Mouse (Mus musculus) left cerebral cortex, postnatal 4 days (tissue): ENCODE results near the gene Ankle1. TPM values are rescaled to one million over a fixed set of nuclear protein-coding genes. Genes with fewer than 3 reads are reported as not detected.

Source experiments
- DNase-seq: peaks from one replicate; pipeline ENCODE4 v3.0.0-alpha.2; 2022
- intact Hi-C: fragments of 180-260 bp; cut with DNase I; formaldehyde crosslinking; loops from one replicate; pipeline ENCODE4 v1.15.1; 2025
- total RNA-seq, 2 experiments: library from RNA; stranded (reverse); gene quantifications; 2 replicates each; pipeline ENCODE4 v1.2.3; 2021

Ankle1 gene
- total RNA-seq, 2 experiments from 2014 or later = 2.3 to 3.2 TPM

DNA sequence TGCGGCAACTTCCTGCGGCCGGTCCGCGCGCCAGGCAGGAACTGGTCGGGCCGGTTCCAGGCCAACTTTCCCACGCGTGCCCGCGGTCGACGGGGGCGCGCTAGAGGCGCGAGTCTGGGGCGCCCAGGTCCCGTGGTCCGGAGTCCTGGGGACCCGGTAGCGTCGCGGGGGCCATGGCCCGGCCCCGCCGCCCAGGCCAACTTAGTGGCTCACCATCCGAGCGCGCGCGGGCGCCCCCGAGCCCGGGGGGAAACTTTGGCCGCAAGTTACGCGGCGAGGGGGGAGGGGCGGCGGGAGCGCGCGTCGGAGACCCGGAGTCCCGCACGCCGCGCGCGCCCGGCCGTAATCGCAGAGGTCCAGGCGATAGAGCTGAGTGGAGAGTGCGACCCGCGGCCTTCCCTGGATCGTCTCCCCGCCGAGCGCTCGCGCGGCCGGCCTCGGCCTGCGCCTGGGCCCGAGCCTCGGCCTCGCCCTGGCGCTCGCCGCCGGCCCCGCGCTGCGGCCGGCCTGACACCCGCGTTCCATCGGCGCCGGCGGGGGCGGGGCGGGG lies 24.3 kb upstream of the Ankle1 start, which contains the start of gene Nr2f6:
Nr2f6 (minus strand) TSS at position 540 of the 550 bp plus-strand sequence.
- intact Hi-C loops = no loop called here
- DNase-seq = peak; percentile 76

DNA sequence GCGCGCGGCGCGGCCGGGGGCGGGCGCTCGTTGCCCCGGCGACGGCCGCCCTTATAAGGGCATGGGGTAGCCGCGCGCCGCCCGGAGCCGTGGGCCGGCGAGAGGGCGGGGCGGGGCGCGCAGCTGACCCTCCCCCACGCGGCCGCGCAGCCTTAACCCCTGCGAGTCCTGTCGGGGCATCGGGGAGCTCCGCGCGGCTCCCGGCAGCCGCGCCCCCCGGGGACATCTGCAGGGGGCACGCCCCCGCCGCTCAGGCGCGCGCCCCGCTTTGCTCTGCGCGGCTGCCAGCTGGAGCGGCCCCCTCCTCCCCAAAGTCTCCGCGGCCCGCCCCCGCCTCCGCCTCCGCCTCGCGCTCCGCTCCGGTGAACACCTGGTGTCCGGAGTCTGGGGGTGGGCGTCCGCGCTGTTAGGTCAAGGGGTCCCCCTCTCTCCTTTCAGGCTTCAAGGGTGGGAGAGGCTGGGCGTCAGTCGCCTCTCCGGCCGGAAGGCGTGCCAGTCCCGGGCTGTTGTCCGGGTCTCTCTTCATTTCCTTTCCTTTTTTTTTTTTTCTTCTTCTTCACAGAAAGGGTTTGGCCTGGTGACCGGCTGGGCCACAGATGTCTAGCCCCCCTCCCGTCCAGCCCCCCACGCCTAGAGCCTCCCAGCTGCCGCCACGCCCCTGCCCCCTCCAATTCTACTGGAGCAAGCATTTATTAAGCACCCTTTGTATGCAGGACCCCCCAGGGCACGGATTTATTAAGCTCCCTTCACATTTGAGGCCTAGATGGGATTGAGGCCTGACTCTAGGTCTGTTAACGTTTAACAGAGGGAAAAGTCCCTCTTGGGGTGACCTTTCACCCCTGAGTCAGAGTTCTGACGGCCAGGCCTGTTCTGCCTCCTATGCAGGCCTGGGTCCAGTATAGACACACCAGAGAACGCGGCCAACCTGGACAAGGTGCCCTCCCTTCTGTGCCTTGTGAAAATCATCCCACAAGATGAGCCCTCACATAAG lies 23.5 kb upstream of the Ankle1 start:
- intact Hi-C loops = no loop called here
- peak; percentile 86 for DNase-seq

DNA sequence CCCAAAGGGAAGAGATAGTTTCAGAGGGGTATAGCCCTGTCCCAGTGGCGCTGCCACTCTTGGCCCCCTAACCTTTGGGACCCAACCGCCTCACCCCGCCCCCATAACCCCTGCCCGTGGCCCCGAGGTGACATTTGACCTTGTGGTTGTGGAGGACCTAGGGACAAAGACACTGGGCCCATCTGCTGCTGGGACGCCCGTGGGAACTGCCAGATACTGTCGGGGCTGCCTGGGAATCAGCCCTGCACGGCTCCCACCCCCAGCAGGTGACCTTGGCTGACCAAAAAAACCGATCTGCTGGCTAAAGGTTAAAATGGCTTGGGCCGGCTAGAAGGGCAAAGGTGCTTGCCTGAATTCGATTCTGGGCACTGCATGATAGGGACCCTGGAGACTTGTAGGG lies 22.4 kb upstream of the Ankle1 start:
- intact Hi-C loops = no loop called here

GRCm38 (mm10) chr8:71383860-71384259 lies 21.9 kb upstream of the Ankle1 start:
- no peak for DNase-seq
- intact Hi-C loops = no loop called here

More for the DNA sequence above, 22.4 kb upstream of the Ankle1 start:
- DNase-seq = no peak

DNA sequence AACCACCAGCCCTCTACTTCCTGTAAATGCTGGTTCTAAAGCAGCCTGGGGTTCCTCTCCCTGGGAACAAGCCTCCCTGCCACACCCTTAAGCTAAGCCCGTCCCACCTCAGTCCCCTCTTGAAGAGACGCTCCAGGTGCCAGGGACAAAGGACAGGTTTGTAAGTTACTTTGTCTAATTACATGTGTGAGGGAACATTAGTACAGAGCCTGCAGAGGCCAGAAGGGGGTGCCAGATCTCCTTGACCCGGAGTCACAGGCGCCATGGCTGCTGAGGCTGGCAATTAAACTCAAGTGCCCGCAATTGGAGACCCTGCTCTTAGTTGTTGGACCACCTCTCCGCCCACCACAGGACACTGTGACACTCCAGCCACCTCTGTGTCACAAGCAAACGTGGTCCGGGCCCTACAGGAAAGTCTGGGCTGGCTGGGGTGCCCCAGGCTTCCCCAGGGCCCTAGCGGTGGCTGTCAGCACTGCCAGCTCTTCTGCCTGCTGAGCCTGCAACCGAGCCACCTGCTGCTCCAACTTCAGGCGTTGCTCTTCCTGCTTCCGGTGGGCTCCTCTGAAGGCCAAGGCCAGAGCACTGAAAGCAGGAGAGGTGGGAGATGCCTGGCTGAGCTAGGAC lies 20.5 kb upstream of the Ankle1 start:
- intact Hi-C loops = no loop called here
- DNase-seq = no peak

DNA sequence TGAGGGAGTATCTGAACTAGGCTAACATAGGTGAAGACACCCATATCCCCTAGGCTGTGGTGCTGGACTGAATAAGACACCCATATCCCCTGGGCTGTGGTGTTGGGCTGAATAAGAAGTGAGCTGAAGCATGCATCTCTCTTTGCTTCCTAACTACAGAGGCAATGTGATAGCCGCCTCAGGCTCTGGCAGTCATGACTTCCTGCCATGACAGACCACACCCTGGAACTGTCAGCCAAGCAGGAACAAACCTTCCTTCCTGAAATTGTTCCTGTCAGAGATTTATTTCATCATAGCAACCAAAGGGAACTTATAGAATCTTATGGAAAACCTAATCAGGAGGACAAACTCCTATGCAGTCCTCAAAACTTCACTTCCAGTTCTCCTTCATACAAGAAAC lies 17.5 kb upstream of the Ankle1 start:
- intact Hi-C loops = no loop called here
- no peak for DNase-seq

DNA sequence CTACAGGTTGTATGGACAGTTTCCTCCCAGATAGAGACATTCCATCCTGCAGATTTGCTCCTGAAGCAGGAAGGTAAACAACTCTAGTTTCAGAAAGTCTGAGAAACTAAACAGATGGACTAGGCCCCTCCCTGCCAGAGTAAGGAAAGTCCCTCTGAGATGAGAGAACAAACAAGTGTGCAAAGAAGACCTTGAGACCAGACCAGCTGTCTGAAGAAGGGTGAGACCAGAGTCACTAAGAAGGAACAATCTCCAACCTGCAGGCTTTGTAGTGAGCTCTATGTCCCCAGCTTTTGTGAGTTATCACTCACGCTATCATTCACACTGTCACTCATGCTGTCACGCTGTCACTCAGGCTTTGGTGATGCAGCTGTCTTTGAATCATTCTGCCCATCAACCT lies 14.1 kb upstream of the Ankle1 start:
- intact Hi-C loops = no loop called here
- no peak for DNase-seq

DNA sequence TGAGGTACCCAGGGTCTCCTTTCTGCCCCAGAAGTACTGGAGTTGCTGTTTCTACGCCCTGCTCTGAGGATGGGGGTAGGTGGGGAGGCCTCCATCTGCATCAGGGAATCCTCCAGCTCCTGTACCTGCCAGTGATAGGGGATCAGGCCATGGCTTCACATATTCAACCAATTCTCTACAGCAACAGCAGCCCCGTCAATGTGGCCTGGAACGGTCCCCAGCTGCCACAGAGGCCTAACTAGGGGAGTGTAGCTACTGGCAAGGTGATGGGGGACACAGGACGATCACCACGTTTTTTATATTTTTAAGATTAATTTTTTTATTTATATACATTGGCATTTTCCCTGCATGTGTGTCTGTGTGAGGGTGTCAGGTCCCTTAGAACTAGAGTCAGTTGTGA lies 13.4 kb upstream of the Ankle1 start:
- no peak for DNase-seq
- intact Hi-C loops = no loop called here

DNA sequence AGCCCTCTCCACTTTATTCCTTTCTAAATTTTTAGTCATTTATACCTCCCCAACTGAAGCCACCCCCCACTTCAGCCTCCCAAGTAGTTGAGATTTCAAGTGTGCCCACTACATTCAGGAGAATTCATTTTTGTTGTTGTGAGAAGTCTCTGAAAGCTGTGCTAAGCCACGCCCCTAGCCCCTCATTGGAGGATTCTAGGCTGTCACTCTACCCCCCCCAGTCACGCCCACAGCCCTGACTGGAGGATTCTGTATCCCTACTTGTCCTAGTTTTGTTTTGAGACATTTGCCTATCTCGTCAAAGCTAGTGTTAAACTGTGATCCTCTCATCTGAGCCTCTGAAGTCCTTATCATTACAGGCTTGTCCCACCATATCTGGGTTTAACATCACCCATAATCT lies 12.9 kb upstream of the Ankle1 start:
- intact Hi-C loops = no loop called here
- DNase-seq = no peak

DNA sequence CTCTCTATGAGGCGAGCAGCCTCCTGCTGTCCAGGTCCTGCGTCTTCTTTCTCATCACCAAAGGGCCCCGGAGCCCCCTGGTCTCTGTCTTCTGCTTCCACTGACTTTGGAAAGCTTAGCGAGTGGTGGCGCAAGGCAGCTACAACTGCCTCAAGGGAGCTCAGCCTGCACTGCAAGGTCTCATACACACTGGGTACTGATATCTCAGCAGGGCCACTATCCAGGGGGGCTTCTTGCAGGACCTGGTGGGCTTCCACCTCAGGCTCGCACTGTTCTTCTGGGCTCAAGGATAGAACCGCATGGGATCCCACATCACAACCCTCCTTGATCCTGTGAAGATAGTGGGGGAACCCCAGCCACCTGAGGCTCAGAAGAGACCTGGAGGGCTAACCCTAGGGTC lies 11.3 kb upstream of the Ankle1 start:
- intact Hi-C loops = no loop called here
- no peak for DNase-seq

DNA sequence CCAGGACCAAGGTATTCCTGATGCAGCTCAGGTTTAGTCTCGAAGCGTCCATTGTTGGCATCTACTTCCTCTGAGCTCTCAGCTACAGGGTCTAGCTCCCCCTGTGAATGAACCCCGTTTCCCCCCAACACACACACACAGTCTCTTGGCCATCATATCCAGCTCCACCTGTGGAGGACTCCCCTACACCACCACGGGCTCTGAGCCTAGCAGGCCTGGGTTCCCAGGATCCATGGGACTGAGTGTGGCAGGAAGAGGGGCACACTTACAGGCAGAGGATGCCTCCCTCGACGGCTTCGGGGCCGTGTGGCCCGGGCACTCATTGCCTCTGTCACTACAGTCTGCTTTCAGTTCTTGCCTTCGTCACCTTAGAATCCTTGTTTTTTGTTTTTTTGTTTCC lies 10.7 kb upstream of the Ankle1 start:
- intact Hi-C loops = no loop called here
- no peak for DNase-seq

GRCm38 (mm10) chr8:71395629-71396028 lies 10.2 kb upstream of the Ankle1 start, which contains the start of gene Ushbp1:
Gene Ushbp1 (minus strand): TSS chr8:71395802.
- no peak for DNase-seq
- intact Hi-C loops = no loop called here

DNA sequence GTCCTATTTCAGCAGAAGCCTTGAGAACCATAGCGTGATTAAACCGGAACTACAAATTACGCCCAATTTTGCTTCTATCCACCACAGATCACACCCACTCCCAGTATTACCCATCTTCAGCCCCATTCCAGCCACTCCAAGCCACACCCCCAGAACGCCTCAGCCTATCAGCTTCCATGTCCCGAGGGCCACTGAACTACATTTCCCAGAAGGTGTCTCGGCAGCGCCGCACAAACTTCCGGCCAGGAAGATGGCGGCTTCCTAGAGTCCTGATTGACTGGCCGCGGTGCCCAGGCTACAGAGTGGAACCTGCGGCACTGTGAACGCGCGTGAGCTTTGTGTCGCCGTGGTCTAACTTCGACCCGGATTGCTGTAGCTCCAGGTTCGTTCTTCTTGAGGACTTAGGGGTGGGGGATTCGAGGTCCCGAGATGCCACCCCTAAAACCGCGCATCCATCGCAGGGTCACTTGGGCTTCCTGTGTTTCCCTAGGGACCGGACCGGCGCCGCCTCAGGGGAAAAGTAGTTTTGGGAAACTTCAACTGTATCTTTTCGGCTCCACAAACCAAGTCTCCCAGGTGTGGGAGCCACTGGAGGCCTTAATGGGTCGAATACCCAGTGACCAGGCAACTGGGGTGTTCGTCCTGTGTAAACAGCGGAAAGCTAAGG lies 9.0 kb upstream of the Ankle1 start, which contains the start of gene Babam1:
Babam1 (plus strand) TSS at position 223 of the 667 bp plus-strand sequence.
- DNase-seq = peak; percentile 95
- intact Hi-C loops = no loop called here

GRCm38 (mm10) chr8:71397701-71398100 lies 8.1 kb upstream of the Ankle1 start:
- intact Hi-C loops = no loop called here
- no peak for DNase-seq

- intact Hi-C loops = no loop called here
- no peak for DNase-seq
These were observed 5.0 kb upstream of the Ankle1 start for GRCm38 (mm10) chr8:71400826-71401225.

DNA sequence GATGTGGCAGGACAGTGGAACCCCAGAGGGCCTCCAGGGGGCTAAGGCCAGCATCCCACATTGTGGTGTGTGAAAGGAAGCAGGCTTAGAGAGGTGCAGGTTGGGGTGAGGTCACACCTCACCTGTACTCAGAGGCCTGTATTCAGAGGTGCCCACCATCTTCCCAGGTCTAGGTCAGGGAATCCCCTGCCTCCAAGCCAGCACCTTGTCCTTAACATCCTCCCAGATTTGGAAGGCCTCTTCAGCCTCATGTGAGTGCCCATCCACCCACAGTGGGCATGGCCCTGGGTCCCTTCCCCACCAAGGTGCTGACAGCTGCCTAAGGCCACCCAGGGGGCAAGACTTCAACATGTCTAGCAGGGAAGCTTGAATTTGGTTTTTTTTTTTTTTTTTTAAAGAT lies 4.4 kb upstream of the Ankle1 start:
- intact Hi-C loops = no loop called here
- no peak for DNase-seq

GRCm38 (mm10) chr8:71402446-71402964 lies 3.3 kb upstream of the Ankle1 start:
- intact Hi-C loops = no loop called here

GRCm38 (mm10) chr8:71403107-71403885 lies 2.5 kb upstream of the Ankle1 start:
- no peak for DNase-seq
- intact Hi-C loops = no loop called here

More at GRCm38 (mm10) chr8:71402446-71402964, 3.3 kb upstream of the Ankle1 start:
- no peak for DNase-seq

DNA sequence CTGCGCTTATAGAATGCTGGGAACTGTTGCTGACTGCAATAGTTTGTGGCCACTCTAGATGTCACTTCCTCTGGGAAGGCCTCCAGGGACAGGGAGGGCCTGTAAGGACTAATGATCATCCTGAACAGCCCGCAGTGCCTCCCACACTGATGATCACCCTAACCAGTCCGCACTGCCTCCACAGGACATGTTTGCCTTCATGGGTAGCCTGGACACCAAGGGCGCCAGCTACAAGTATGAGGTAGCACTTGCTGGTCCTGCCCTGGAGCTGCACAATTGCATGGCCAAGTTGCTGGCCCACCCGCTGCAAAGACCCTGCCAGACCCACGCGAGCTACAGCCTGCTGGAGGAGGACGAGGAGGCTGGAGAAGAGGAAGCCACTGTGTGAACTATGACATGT lies 1.8 kb upstream of the Ankle1 start:
- no peak for DNase-seq
- intact Hi-C loops = no loop called here

GRCm38 (mm10) chr8:71404951-71405351 lies 859 bp upstream of the Ankle1 start:
- no peak for DNase-seq
- intact Hi-C loops = no loop called here
